Mouse (Mus musculus) CD4-positive helper T cell, adult 2 months (primary cell): ENCODE results near the gene Wsb2.
"Not testable (repeated sequence)": the region's sequence is repeated elsewhere in the genome, so short reads cannot be mapped to it uniquely, and the experiment has no call there.

Experiments
- DNase-seq: peaks from one replicate; pipeline ENCODE4 v3.0.0-alpha.2; 2012; ENCODE audit warnings: low read depth, missing footprints, low spot score

The Wsb2 gene

DNA sequence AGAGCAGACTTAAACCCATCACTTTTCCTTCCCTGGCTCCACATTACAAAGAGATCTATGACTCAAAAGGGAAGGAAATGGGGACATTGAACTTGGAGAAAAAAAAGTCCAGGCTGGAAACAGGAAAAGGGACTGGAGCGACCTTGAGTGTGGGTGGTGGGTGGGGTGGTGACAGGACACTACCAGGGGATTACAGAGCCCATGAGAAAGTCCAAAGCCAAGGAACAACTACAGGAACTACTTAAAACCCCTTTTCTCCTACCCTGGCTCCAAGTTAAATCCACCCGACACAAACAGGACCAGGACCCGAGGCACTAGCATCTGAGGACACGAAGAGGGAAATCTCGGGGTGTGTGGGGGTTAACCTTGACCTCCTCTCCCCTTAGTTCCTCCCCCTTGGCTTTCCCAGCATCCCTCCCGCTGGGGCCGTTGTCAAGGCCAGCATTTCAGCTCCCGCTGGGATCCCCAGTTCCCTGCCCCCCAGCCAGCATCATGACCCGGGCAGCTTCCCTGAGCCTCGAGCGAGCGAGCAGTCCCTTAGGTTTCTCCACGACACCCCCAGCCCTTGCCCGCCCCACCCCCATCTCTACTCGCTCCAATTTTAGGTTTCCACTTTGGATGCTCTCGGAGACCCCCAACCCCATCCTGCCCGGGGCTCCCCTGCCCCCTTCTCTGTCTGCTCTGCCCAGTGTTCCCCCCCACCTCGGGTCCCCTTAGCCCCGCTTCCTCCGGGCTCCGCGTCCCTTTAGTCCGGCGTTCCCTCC lies 557 bp upstream of the Wsb2 start:
- no peak for DNase-seq

DNA sequence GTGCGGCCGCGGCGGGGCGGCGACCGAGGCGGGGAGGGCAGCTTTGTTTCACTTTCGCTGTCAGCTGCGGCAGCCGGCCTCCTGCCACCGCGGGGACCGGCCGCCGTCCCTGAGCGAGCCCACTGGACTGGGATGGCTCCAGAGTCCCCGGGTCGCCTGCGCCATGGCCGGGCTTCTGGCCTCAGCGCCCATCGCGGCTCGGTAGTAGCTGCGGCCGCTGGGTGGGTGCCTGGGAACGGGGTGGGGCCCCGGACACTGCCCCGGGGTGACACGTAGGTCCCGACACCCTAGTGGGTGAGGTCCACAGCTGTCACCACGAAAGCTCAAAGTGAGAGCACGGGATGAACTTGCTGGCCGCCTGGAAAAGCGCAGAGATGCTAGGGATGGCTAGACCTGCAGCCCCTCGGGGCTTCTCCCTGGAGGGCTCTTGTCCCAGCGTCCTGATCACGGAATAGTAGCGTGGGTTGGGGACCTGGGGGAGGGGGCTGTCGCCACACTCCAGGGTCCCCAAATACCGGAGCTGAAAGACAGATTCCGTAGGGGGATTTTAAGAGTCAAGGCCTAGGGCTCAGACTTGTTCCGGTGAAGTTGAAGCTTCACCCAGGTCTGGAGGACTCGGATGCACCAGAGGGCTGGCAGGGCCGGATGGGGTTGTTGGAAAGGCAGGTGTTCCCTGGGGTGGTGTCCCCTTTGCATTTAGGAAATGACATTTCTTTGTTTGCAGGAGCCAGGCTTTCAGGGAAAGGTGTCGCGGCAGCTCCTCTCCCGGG lies 559 bp downstream of the Wsb2 start:
- peak; percentile 70 for DNase-seq

DNA sequence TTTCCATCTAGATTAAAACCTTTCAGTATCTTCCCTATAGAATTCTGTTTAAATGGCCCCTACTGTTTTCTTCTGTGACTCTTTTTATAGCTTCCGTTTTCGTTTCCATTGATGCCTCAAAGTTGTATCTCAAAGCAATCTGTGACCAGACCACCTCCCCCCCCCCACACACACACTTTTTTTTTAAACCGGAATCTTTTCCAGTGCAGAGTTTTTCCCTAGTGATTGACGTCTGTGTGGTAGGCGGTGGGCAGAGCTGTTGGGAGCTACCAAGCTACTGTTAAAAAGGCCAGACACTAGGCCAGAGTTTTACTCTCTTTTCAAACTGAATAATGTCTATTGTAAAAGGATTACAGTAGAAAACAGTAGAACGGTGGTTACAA lies 1.1 kb downstream of the Wsb2 start:
- peak; percentile 44 for DNase-seq

DNA sequence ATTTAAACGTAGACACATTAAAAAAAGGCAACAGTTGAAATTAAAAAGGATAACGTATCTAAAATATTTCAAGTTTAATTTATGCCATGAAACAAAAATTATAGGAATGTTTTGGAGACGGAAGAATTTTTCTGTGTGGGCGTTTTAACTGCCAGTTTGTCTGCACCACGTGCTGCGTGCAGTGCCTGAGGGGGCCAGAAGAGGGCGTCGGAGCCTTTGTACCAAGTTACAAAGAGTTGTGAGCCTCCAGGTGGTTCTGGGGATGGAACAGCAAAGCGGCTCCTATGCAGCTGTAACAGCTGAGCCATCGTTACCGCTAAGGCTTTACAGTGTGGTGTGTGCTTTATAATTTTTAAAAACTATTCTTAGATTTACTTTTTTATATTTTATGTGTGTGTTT lies 1.6 kb downstream of the Wsb2 start:
- DNase-seq = peak; percentile 66

DNA sequence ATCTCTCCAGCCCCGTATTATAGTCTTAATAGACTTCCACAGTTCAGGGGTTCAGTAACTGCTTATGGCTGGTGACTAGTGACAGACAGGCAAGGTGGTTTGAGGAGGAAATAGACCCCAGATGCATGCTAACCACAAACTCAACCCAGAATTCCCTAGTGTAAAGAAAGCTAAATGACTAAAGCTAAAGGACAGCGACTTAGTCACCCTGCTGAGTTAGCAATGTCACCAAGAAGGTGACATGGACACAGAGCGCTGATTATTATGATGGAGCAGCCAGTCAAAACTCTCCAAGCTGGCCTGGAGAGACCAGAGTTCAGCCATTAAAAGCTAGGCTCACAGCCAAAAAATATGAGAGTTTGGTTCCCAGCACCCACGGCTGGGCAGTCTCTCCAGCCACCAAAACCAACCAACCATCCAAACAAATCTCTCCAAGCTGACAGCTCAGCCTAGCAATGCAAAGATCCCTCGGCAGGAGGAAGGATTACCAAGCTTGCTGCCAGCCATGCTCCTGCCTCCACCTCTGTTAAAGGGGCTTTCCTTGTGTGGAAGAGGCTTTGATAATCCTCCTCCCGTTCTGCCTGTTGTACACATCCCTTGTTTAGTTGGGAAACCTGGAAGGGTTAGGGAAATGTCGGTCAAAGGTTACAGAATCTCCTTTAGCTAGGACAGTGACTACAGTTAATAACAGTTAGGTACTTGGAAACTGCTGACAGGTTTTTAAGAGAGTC lies 2.6 kb downstream of the Wsb2 start:
- DNase-seq = no peak

DNA sequence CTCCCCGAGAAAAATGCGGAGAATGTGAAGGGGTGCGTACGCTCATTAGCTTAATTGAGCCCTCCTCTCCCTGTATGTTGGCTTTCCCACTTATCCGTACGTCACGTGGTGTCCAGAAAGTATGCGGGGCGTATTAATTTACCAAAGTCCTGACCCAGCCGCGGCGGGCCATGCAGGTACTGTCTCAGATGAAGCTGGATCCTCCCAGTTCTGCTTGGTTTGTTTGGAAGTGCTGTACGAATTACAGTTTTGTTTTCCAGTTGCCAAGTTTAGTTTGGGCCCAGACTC lies 3.1 kb downstream of the Wsb2 start:
- no peak for DNase-seq

DNA sequence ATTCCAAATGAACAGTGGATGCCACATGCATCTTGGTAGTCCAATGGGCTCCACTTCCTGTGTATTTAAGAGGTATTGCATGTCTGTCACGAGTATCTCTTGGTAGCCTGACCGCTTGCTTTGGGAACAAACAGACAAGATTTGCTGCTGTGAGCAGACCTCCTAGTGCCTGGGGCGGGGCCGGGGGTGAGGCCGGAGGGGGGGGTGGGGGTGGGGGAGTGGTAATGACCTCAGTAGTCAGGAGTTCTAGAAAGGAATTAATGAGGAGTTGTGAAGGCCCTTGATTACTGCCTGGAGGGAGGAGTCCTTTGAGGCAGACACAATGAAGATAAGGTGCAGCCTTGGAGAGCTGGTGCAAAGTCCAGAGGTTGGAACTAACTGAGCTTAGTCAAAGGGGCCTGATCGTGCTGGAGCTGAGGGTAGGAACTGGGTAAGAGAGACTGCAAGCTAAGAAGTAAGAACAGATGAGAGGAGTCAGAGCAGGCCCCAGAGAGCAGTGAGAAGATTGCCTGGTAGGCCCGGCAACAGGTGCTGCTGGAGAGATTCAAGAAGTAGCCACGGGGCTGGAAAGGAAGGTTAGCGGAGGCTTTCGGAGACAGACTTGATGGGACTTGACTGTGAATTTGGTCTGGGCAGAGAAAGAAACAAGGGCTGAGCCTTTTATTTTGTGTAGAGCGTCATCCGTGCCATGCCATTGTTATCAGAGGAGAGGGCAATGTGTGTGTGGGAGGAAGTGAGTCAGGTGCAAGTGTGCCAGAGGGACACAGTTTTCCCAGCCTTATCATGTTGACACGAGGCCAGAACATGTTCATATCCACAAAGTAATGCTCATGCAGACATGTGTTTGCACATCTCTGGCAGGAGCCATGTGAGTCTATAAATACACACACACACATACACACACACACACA lies 3.8 kb downstream of the Wsb2 start:
- DNase-seq = no peak

DNA sequence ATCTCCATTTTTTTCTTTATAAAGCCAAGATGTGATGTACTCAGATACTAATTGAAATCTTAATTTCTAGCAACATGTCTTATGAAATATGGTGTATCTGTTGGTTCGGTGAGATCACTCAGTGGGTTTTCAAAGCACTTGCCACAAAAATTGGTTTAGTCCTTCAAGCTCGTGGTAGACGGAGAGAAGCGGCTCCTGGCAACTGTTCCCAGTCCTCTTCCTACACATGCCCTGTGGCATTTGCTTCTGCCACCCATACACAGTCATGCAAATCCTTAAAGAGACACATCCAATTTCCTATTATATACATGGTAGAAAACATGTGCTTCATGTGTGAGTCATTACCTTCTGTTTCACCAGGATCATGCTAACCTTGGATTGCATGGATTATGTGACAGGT lies 4.5 kb downstream of the Wsb2 start:
- DNase-seq = no peak

DNA sequence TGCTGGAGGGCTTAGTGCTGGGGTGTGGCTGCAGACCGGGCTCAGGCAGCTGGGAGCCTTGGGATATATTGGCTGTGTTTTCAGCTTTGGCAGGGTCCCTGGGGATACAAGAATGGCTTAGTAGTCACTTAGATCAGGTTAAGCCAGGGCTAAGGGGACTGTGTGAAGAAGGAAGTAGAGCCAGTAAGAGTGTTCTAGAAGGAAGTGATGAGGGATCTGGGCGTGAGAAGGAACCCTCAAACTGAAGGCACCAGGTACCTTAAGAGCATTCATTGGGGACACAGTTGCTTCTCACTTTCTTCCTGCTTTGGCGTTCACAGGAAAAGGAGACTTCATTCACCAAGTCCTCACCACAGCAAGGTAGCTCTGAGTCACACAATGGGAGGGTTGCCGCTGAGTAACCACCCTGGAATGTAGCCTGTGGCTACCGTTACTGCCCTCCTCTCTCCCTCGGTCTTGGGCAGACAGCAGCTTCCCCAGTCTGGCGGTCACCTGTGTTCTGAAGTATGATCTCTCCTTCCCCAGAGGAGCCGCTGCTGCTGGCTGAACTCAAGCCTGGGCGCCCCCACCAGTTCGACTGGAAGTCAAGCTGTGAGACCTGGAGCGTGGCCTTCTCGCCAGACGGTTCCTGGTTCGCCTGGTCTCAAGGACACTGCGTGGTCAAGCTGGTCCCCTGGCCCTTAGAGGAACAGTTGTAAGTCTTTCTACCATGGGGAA lies 6.1 kb downstream of the Wsb2 start:
- no peak for DNase-seq

DNA sequence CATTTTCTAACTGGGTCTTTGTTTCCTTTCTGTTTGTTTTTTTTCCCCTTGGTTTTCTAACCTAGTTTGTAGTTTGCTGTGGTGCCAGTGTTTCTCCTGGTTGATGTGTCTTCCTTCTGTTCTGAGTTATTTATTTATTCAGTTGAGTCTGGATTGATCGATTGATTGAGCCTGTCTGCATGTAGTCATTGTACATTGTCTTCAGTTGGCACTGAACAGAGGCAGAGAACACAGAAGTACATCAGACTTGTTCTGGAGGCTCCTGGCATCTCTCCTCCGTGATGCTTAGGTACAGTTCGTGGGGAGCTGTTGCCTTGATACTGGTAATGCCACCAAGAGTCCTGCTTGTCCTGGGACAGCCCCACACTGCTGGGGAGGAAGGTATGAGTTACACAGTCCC lies 7.7 kb downstream of the Wsb2 start:
- DNase-seq = no peak

DNA sequence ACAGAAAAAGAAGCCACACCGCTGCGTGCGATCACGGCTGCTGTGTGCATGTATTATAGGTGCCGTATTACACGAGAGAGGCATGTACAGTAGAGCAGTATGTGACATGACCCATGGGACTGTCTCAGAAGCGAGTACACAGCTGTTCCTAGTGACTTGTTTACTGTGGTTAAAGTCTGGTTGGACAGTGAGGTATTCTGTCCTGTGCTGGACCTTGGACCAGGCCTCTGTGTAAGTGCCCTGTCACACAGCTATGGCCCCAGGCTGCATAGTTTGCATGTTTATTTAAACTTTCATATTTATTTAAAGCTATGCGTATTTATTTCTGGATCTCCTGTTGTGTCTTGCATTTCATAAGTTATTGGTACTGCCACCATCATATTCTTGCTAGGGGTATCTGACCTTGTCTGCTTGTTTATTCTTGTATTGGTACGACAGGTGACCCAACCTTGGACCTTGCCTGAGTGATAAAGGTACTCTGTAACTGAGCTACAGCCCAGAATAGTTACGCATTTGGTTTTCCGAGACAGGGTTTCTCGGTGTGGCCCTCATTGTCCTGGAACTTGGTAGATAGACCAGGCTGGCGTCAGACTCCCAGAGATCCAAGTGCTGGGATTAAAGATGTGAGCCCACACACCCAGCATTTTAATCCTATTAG lies 8.9 kb downstream of the Wsb2 start:
- DNase-seq = no peak

DNA sequence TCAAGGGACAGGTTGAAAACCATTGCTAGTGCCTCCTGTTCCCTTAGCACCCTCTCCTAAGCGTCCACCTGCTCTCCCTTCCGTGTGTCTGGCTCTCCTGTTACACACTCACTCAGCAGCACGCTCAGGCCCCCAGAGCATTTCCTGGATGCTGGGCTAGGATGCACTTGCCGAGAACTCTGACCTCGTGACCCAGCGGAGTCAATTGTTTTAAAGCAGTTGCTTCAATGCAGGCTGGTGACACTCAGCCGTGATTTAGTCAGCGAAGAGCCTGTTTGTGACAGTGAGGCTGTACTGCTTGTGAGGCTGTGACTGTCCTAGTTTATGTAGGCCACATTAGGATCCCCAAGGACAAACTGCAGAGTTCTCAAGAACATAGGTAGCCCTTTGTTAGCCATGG lies 10.1 kb downstream of the Wsb2 start:
- no peak for DNase-seq

DNA sequence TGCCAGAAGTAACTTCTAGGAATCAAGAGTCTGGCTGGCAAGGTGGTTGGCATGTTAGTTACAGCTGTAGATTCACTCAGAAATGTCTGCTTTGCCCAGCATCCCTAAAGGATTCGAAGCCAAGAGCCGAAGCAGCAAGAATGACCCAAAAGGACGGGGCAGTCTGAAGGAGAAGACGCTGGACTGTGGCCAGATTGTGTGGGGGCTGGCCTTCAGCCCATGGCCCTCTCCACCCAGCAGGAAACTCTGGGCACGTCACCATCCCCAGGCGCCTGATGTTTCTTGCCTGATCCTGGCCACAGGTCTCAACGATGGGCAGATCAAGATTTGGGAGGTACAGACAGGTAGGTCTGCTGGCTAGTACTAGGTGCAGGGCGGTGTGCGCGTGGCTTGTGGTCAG lies 13.5 kb downstream of the Wsb2 start:
- DNase-seq = no peak

DNA sequence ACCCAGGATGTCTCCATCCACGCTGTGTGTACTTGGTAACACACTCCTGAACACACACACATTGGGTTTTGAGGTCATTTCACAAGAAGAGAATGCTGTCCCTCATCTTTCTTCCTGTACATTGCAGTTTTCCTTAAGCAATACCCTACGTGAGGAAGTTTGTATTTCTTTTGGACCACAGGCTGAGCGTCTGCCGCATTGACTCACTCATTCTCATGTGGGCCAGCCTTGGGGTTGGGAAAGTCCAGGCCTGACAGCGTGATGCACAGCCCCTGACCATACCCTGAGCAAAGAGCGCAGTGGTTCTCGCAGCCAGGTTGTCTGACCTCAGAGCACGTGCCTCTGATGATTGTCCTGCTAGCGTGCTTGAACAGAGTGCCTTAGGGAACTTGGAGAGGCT lies 16.3 kb downstream of the Wsb2 start:
- no peak for DNase-seq

DNA sequence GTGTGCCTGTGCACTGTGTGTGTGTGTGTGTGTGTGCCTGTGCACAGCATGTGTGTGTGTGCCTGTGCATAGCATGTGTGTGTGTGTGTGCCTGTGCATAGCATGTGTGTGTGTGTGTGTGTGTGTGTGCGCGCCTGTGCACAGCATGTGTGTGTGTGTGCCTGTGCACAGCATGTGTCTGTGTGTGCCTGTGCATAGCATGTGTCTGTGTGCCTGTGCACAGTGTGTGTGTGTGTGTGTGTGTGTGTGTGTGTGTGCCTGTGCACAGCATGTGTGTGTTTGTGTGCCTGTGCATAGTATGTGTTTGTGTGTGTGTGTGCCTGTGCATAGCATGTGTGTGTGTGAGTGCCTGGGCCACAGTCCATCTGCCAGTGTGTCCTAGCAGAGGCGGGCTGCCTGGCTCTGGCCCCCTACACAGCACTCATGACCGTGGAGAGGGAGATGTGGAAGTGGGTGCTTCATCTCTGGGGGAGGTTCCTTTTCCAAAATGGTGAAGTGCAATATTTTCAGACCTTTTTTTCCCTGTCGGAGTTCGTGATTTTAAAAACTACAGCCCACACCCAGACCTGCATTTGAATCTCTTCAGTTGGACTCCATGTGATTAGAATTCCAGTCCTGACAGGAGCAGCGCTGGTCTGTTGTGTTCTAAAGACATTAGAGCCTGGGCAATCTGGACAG lies 17.4 kb downstream of the Wsb2 start:
- DNase-seq = no peak

DNA sequence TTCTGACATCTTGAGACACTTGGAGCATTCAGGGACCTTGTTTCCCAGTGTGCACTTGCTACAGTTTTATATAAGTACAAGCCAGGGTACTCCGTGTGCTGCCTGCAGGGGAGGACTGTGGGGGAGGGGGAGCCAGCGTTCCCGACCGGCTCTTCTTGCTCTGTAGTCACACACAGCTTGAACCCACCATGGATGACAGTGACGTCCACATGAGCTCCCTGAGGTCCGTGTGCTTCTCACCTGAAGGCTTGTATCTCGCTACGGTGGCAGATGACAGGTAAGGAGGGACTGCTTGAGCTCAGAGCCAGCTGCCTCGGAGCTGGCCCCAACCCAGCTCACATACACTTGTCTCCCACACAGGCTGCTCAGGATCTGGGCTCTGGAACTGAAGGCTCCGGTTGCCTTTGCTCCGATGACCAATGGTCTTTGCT lies 19.2 kb downstream of the Wsb2 start:
- DNase-seq = no peak

DNA sequence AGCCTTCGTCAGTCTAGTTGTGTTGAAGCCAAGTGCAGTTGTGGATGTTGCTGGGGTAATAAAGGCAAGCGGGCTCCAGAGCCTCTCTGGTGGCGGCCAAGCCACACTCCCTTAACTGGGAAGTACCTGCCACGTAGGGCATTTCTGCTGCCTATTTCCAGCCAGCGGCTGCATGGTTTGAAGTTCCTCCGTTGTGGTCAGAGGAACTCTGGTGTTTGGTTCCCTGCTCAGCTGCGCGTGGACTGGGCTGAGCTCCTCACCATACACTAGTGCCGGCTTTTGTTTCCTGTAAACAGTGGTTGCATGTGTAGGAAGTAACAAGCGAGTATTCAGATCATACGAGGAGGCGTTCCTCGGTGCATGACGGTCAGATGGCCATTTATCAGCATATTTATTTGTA lies 20.6 kb downstream of the Wsb2 start:
- DNase-seq = not testable (repeated sequence)

DNA sequence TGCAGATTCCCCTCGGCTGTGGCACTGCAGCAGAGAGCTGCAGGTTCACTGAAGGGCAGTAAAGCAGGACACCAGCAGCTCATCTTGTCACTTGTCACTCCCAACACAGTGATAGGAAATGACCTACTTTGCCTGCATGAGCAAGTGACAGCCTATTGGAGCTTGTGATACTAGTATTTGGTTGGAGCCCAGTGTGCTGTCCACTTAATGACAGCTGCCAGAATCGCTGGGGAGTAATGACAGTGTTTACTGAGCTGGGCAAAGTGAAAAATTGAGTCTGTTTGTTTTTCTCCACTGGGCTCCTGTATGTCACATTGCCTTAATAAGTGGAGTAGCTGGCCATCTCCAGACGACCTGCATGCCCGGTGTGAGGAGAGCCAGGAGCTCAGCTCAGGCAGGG lies 23.1 kb downstream of the Wsb2 start:
- no peak for DNase-seq

DNA sequence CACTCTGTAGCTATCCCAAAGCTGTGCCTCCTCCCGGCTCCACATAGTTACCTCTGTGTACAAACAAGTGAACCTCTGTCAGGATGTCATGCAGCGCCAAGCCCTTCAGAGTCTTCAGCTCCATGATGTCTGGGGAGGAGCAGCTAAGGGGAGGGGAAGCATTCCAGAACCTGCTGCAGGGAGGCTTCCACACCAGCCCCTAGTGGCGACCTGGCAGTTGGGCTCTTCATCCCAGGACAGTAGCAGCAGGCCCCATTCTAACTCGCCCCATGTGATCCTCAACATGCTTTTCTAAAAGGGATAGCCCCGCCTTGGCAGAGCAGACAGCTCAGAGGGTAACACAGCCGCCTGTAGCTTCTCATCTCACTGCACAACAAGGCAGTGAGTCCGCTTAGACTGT lies 24.7 kb downstream of the Wsb2 start:
- no peak for DNase-seq

DNA sequence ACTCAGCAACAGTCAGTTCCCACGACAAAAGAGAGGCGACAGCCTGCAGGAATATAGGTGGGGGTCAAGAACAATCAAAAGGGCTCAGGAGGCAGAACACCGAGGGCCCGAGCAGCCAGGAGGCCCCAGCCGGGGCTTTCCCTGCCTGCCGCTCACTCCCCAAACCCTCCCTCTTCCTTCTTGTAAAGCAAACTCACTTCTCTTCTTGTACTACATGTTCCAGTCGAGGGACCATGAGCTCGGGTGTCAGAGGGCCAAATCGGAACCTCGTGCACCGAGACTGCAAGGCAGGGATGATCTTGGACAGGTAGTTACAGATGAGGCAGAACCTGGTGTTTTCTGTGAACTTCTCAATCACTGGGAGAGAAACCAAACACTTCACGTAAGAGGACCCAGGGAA lies 26.1 kb downstream of the Wsb2 start:
- no peak for DNase-seq
